Mouse (Mus musculus) erythroblast, embryonic 14.5 days (primary cell): ENCODE data around the gene Kmt2d.

Experiments
- GATA1 ChIP-seq: IDR thresholded peaks from 2 replicates; pipeline ENCODE4 v1.6.1; 2012; ENCODE audit warnings: low read length, inconsistent platforms, mixed read lengths
- TAL1 ChIP-seq: IDR thresholded peaks from 3 replicates; pipeline ENCODE4 v1.6.1; 2012; ENCODE audit warnings: low read length, inconsistent platforms, mixed read lengths

DNA sequence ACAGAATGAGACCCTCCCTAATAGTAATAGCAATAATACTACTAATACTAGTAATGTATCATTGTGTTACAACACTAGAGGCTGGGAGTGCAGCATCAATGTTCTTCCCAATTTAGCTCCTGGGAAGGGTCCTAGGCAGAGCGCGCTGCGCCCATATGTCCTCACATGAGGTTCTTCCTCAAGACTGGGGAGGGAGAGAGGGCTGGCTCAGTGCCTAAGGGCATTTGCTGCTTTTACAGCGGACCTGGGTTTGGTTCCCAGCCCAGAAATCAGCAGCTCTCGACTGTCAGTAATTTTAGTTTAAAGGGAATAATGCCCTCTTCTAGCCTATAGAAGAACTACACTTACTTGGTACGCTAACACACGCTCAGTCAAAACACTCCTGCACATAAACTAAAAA lies 16.5 kb upstream of the Kmt2d start:
- TF ChIP-seq GATA1 (no peak), TAL1 (no peak)
